ENCODE assay signal across 21 mouse cellular contexts in genomic region chr3:83191271-83191670, GRCm38 (mm10).
"Had no signal": no experiment of that assay in that cellular context is flagged by ENCODE, and none has a peak within 500 bp of the region (broad histone marks: within the 10 kb centered on the region; RNA-seq: fewer than 3 reads in every experiment).

No protein-coding gene starts in this region.

- H3K4me3 ChIP-seq: liver, embryonic 13.5 days; liver, embryonic 15.5 days; lung, embryonic 15.5 days; megakaryocyte, embryonic 14.5 days; midbrain, embryonic 13.5 days; midbrain, embryonic 15.5 days; neural tube, embryonic 12.5 days; stomach, embryonic 15.5 days had no signal

- H3K9ac ChIP-seq: liver, embryonic 13.5 days; liver, embryonic 15.5 days; liver, postnatal 0 days; lung, embryonic 15.5 days; midbrain, embryonic 13.5 days; midbrain, embryonic 15.5 days; neural tube, embryonic 12.5 days; stomach, embryonic 15.5 days had no signal

- H3K27ac ChIP-seq: liver, embryonic 13.5 days; liver, embryonic 15.5 days; lung, embryonic 15.5 days; macrophage; midbrain, embryonic 13.5 days; midbrain, embryonic 15.5 days; neural tube, embryonic 12.5 days; stomach, embryonic 15.5 days; stomach, postnatal 0 days had no signal

- H3K36me3 ChIP-seq: liver, embryonic 13.5 days; liver, embryonic 15.5 days; lung, embryonic 15.5 days; midbrain, embryonic 13.5 days; midbrain, embryonic 15.5 days; neural tube, embryonic 12.5 days; stomach, embryonic 15.5 days had no signal

- DNase-seq: liver; liver, embryonic 13.5 days; liver, postnatal 0 days; right cerebral cortex, adult 18-20 months; right cerebral cortex, postnatal 25 days; right cerebral cortex, postnatal 4 days; spleen, adult 18-20 months; thymus, adult 2 months; thymus, postnatal 25 days; thymus, postnatal 4 days had no signal

- H3K27me3 ChIP-seq: liver, embryonic 13.5 days; liver, embryonic 15.5 days; lung, embryonic 15.5 days; megakaryocyte, embryonic 14.5 days; midbrain, embryonic 13.5 days; midbrain, embryonic 15.5 days; neural tube, embryonic 12.5 days; stomach, embryonic 15.5 days had no signal

- H3K4me1 ChIP-seq: liver, embryonic 13.5 days; liver, embryonic 15.5 days; lung, embryonic 15.5 days; megakaryocyte, embryonic 14.5 days; midbrain, embryonic 13.5 days; midbrain, embryonic 15.5 days; neural tube, embryonic 12.5 days; stomach, embryonic 15.5 days had no signal

- H3K9me3 ChIP-seq: liver, embryonic 13.5 days; liver, embryonic 15.5 days; lung, embryonic 15.5 days; megakaryocyte, embryonic 14.5 days; midbrain, embryonic 13.5 days; midbrain, embryonic 15.5 days; neural tube, embryonic 12.5 days; stomach, embryonic 15.5 days had no signal

- H3K4me2 ChIP-seq: liver, embryonic 11.5 days; liver, embryonic 13.5 days; liver, embryonic 15.5 days; lung, embryonic 15.5 days; midbrain, embryonic 11.5 days; midbrain, embryonic 13.5 days; midbrain, embryonic 15.5 days; neural tube, embryonic 12.5 days; stomach, embryonic 15.5 days had no signal

- ATAC-seq: liver, postnatal 0 days; midbrain, embryonic 13.5 days; midbrain, embryonic 15.5 days had no signal
